Mouse (Mus musculus): ENCODE measurements at regions not wholly inside any gene's neighbourhood (a gene's known extent, or its start where the extent isn't known, plus 50 kb on each side); places are given as distances from the start of the nearest gene placed in this dataset.

DNA sequence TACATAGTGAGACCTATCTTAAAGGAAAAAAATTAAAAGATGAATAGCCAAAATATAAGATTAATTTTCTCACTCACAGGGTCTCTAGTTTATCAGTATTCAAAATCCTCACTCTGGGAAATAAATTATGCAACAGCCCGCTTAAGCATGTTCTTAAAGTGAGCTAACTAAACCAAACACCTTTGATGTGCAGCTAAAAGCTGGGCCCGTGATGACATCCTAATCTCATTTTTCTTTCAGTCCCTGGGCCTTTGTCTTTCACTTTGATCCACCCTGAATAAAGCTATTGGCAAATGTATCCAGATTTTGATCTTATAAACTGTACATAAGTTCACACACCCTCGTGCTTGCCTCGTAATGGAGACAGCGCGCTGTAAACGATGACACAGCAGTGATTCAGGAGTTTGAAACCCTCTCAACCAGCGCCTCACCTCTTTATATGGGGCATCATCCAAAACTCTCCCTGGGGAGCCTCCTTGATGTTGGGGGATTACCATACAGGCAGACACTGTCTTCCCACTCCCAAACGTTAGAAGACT lies 100.3 kb upstream of the Krtap11-1 start:
- no peak for DNase-seq
- H3K4me3 ChIP-seq (ENCODE audit: insufficient read depth, low read depth, low read length) = no peak overlapping the region
- TF ChIP-seq POLR2A (IDR thresholded peaks at IDR 0.05; ENCODE audit: low read depth, low read length) (no peak), CTCF (conservative IDR thresholded peaks at IDR 0.05; ENCODE audit: insufficient read depth, insufficient read length, low read depth, low read length) (no peak)
- WGBS = 83% methylated on average over 9 of the region's 9 CpGs
- H3K4me1 ChIP-seq (ENCODE audit: control insufficient read depth, insufficient read depth, low read length) = no peaks in the 10 kb centered on the region
- no peaks in the 10 kb centered on the region; the same call in 1 of the 2 replicates for H3K27me3 ChIP-seq (replicated peaks; ENCODE audit: control insufficient read depth, insufficient read depth, low read length)
- H3K36me3 ChIP-seq (ENCODE audit: control insufficient read depth, insufficient read depth, low read length) = no peaks in the 10 kb centered on the region
- no peak overlapping the region for H3K27ac ChIP-seq (ENCODE audit: insufficient read depth, low read depth, low read length)

DNA sequence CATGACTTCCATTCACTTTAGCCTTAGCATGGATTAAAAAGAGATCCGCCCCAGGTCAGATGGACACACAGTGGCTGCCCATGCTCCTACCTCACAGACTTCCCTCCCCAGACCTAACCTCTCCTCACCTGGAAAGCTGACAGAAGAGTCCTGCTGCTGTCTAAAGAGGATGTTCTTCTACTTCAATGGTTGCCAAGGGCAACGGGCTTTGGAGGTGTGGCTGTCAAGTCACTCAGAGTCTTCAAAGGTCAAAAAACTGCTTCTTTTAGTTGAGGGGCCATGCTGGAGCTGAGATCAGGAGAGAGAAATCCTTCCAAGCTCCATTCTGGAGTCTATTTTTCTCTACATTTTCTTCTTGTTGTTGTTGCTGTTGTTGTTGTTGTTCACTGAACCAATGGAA lies 89.1 kb upstream of the Krtap11-1 start:
- Histone ChIP-seq H3K4me3 (ENCODE audit: insufficient read depth, low read depth, low read length) (no peak overlapping the region), H3K27ac (ENCODE audit: insufficient read depth, low read depth, low read length) (no peak overlapping the region), H3K4me1 (ENCODE audit: control insufficient read depth, insufficient read depth, low read length) (no peaks in the 10 kb centered on the region), H3K27me3 (replicated peaks; ENCODE audit: control insufficient read depth, insufficient read depth, low read length) (no peaks in the 10 kb centered on the region), H3K36me3 (ENCODE audit: control insufficient read depth, insufficient read depth, low read length) (no peaks in the 10 kb centered on the region)
- TF ChIP-seq POLR2A (IDR thresholded peaks at IDR 0.05; ENCODE audit: low read depth, low read length) (no peak), CTCF (conservative IDR thresholded peaks at IDR 0.05; ENCODE audit: insufficient read depth, insufficient read length, low read depth, low read length) (no peak)
- no peak for DNase-seq
- WGBS = 81% methylated on average over 2 of the region's 2 CpGs

DNA sequence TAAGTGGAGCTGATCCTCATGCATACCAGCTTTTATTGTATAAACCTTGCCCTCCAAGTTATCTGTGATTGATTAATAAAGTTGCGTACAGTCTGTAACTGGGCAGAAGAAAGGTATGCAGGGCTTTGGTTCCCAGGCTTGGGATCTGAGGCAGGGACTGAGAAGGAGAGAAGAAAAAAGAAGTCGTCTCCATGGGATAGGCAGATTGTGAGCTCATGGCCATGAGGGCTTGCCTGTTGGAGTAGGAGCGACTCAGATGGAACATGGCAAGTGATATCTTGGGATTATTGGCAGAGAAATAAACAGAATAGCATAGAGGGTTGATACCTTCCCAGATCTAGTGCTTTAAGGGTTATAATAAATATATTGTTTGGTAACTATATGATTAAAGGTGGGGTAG lies 85.1 kb upstream of the Krtap11-1 start:
- Histone ChIP-seq H3K4me3 (ENCODE audit: insufficient read depth, low read depth, low read length) (no peak overlapping the region), H3K27ac (ENCODE audit: insufficient read depth, low read depth, low read length) (no peak overlapping the region), H3K36me3 (ENCODE audit: control insufficient read depth, insufficient read depth, low read length) (no peaks in the 10 kb centered on the region), H3K4me1 (ENCODE audit: control insufficient read depth, insufficient read depth, low read length) (no peaks in the 10 kb centered on the region), H3K27me3 (replicated peaks; ENCODE audit: control insufficient read depth, insufficient read depth, low read length) (no peaks in the 10 kb centered on the region; the same call in 1 of the 2 replicates)
- DNase-seq = no peak
- no peak for TF ChIP-seq CTCF (conservative IDR thresholded peaks at IDR 0.05; ENCODE audit: insufficient read depth, insufficient read length, low read depth, low read length)
- no peak for TF ChIP-seq POLR2A (IDR thresholded peaks at IDR 0.05; ENCODE audit: low read depth, low read length)
- 92% methylated on average over 3 of the region's 3 CpGs for WGBS

DNA sequence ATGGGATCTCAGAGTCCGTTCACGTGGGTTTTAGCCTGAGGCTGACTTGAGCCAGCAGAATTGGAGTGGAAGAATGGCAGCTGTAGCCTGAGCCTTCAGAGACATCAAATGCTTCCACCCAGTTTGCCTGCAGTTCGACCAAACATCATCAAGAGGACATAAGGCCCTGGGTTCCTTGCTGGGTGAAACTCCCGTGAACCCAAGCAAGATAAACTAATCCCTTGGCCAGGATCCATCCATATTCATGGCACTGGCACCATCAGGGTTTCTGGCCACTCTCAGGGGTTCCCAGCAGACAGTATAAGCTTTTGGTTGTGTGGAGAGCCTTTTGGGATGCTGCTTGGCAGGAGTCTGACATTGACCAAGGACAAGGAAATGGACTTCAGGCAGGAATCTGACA lies 77.7 kb upstream of the Krtap11-1 start:
- Histone ChIP-seq H3K36me3 (ENCODE audit: control insufficient read depth, insufficient read depth, low read length) (no peaks in the 10 kb centered on the region), H3K4me3 (ENCODE audit: insufficient read depth, low read depth, low read length) (no peak overlapping the region), H3K27ac (ENCODE audit: insufficient read depth, low read depth, low read length) (no peak overlapping the region), H3K27me3 (replicated peaks; ENCODE audit: control insufficient read depth, insufficient read depth, low read length) (no peaks in the 10 kb centered on the region; the same call in 1 of the 2 replicates), H3K4me1 (ENCODE audit: control insufficient read depth, insufficient read depth, low read length) (no peaks in the 10 kb centered on the region)
- TF ChIP-seq POLR2A (IDR thresholded peaks at IDR 0.05; ENCODE audit: low read depth, low read length) (no peak), CTCF (conservative IDR thresholded peaks at IDR 0.05; ENCODE audit: insufficient read depth, insufficient read length, low read depth, low read length) (no peak)
- 83% methylated on average over 4 of the region's 4 CpGs for WGBS
- DNase-seq = no peak

DNA sequence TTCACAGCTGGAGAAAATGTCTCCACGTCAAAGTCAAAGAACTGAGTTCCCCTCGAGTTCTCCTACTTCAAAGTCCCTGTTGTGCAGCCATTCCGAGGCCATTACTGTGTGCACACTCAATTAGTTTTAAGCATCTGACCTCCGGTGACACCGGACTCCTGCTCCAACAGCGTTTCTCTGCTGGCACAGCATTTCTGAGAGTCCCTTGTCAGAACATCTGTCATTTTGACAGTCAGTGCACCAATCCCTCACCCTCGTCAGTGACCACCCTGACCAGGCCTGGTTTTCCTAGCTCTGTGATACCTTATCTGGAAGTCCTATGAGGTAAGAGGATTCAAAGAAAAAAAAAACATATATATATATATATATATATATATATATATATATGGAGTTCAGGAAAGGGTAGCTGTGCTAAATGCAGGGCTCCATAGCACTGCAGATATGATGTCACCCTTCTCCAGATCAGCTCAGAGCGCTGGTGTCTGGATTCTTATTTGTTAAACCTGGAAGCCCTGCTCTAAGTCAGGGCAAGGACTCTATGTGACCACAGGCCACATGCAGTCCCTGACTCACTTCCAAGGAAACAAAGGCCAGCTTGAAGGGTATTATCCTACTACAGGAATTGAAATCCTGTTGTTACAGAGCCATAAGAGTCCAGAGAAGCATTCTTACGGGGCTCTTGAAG lies 63.1 kb upstream of the Krtap11-1 start:
- Histone ChIP-seq H3K27me3 (replicated peaks; ENCODE audit: control insufficient read depth, insufficient read depth, low read length) (no peaks in the 10 kb centered on the region), H3K4me1 (ENCODE audit: control insufficient read depth, insufficient read depth, low read length) (no peaks in the 10 kb centered on the region), H3K27ac (ENCODE audit: insufficient read depth, low read depth, low read length) (no peak overlapping the region), H3K36me3 (ENCODE audit: control insufficient read depth, insufficient read depth, low read length) (no peaks in the 10 kb centered on the region), H3K4me3 (ENCODE audit: insufficient read depth, low read depth, low read length) (no peak overlapping the region)
- 32% methylated on average over 9 of the region's 9 CpGs for WGBS
- TF ChIP-seq POLR2A (IDR thresholded peaks at IDR 0.05; ENCODE audit: low read depth, low read length) (no peak), CTCF (conservative IDR thresholded peaks at IDR 0.05; ENCODE audit: insufficient read depth, insufficient read length, low read depth, low read length) (no peak)
- no peak for DNase-seq

DNA sequence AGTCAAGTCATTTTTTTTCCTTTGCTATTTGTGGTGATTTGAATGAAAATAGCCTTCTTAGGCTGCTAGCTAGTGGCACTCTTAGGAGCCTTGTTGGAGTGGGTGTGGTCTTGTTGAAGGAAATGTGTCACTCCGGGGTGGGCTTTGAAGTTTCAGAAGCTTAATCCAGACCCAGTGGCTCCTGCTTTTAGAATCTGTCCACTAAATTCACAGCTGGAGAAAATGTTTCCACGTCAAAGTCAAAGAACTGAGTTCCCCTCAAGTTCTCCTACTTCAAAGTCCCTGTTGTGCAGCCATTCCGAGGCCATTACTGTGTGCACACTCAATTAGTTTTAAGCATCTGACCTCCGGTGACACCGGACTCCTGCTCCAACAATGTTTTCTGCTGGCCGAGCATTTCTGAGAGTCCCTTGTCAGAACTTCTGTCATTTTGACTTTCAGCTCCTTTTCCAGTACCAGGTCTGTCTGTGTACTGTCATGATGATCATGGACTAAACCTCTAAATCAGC lies 61.2 kb upstream of the Krtap11-1 start:
- no peaks in the 10 kb centered on the region for H3K4me1 ChIP-seq (ENCODE audit: control insufficient read depth, insufficient read depth, low read length)
- H3K27me3 ChIP-seq (replicated peaks; ENCODE audit: control insufficient read depth, insufficient read depth, low read length) = no peaks in the 10 kb centered on the region
- no peak for DNase-seq
- 27% methylated on average over 6 of the region's 6 CpGs for WGBS
- no peak overlapping the region for H3K27ac ChIP-seq (ENCODE audit: insufficient read depth, low read depth, low read length)
- TF ChIP-seq CTCF (conservative IDR thresholded peaks at IDR 0.05; ENCODE audit: insufficient read depth, insufficient read length, low read depth, low read length) (no peak), POLR2A (IDR thresholded peaks at IDR 0.05; ENCODE audit: low read depth, low read length) (no peak)
- H3K36me3 ChIP-seq (ENCODE audit: control insufficient read depth, insufficient read depth, low read length) = no peaks in the 10 kb centered on the region
- H3K4me3 ChIP-seq (ENCODE audit: insufficient read depth, low read depth, low read length) = no peak overlapping the region

DNA sequence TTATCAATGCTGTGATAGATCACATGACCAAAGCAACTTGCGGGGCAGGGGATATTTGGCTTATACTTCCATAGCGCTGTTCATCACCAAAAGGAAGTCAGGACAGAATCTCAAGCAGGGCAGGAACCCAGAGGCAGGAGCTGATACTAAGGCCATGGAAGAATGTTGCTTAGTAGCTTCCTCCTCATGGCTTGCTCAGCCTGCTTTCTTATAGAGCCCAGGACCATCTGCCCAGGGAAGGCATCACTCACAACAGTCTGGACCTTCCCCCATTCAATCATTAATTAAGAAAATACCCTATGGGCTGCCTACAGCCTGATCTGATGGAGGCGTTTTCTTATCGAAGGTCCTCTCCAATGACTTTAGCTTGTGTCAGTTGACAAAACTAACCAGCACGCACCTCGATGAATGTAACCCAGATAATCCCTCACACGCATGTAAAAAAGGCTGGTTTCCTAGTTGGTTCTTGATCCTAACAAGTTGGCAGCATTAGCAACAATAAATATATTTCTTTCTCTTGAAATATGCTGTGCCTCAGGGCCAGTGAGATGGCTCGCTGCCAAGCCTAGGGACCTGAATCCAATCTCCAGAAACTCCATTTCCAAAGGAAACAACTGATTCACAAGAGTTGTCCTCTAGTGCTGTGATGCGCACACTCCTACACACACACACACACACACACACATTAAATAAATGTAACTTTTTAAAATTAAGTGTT lies 60.6 kb upstream of the Krtap11-1 start:
- Histone ChIP-seq H3K36me3 (ENCODE audit: control insufficient read depth, insufficient read depth, low read length) (no peaks in the 10 kb centered on the region), H3K4me1 (ENCODE audit: control insufficient read depth, insufficient read depth, low read length) (no peaks in the 10 kb centered on the region), H3K27ac (ENCODE audit: insufficient read depth, low read depth, low read length) (no peak overlapping the region), H3K4me3 (ENCODE audit: insufficient read depth, low read depth, low read length) (no peak overlapping the region), H3K27me3 (replicated peaks; ENCODE audit: control insufficient read depth, insufficient read depth, low read length) (no peaks in the 10 kb centered on the region)
- TF ChIP-seq POLR2A (IDR thresholded peaks at IDR 0.05; ENCODE audit: low read depth, low read length) (no peak), CTCF (conservative IDR thresholded peaks at IDR 0.05; ENCODE audit: insufficient read depth, insufficient read length, low read depth, low read length) (no peak)
- WGBS = 85% methylated on average over 9 of the region's 9 CpGs
- DNase-seq = no peak
